Mouse (Mus musculus): Measurements from ENCODE around the gene Pde7b.

Pde7b gene

DNA sequence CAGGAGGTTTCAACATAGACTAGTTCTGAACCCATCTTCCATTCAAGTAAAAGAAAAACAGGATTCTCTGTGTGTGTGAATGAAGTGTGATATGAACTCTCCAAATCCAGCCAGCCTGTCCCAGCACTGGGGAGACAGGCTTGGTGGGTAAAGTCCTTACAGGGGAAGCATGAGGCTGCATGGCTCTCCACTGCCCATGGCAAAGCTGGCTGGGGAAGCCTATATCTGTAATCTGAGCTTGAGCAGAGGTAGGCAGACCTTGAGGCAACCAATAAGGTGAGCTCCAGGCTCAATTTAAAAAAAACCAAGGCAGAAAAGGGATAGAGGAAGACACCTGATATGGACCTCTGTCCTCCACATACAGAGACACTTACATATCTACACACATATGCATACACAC, 173.5 kb downstream of the Pde7b start:
- no peak for TF ChIP-seq GATA4 (IDR thresholded peaks at IDR 0.05; ENCODE audit: insufficient replicate concordance, low read length)

GRCm38 (mm10) chr10:20550771-20551170, 174.1 kb downstream of the Pde7b start:
- no peak for TF ChIP-seq GATA4 (IDR thresholded peaks at IDR 0.05; ENCODE audit: insufficient replicate concordance, low read length)

GRCm38 (mm10) chr10:20550161-20550560, 174.7 kb downstream of the Pde7b start:
- TF ChIP-seq GATA4 (IDR thresholded peaks at IDR 0.05; ENCODE audit: insufficient replicate concordance, low read length), result no peak

DNA sequence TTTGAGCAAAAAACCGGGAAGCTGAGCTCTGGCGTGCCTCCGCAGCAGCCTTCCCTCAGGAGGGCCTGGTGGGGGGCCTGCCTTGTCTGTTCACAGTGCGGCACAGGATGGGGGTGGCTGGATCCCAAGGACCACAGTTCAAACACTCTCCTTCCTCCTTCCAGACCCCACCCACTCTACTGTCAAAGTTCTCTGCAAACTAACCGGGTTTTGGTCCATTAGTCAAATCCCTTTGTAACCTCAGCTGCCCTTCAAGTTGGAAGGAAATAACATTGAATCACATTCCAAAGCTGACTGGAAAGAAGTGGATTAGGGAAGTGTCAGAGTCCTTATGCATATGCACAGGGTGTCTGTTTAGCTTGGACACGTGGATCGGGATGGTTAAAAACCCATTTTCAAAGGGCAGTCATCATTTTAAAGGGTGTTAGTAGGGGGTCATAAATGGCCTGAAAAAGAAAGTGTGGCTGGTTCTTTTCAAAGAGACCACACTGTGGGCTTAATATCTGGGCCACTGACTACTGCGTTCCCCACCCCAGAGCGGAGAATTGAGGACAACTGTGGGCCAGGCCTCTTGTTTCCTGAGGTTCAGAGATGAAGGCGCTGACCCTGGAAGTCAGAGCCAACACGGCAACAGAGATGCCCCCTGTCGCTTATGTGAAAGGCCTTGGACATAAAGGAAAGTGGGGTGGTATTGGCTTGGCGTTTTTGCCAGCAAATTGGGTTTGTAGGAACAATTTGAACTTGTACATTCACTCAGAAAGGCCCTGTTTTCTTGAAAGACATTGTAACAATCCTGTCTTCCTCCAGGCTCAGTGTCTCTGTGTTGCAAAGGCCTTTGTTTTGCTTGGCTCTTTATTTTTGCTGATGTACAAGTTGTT, 175.8 kb downstream of the Pde7b start:
- TF ChIP-seq GATA4 (IDR thresholded peaks at IDR 0.05; ENCODE audit: insufficient replicate concordance, low read length), result no peak

- peak; percentile 18; the same call in 1 of the 2 replicates for TF ChIP-seq GATA4 (IDR thresholded peaks at IDR 0.05; ENCODE audit: insufficient replicate concordance, low read length)
Observed at GRCm38 (mm10) chr10:20547951-20548551, 176.8 kb downstream of the Pde7b start.

DNA sequence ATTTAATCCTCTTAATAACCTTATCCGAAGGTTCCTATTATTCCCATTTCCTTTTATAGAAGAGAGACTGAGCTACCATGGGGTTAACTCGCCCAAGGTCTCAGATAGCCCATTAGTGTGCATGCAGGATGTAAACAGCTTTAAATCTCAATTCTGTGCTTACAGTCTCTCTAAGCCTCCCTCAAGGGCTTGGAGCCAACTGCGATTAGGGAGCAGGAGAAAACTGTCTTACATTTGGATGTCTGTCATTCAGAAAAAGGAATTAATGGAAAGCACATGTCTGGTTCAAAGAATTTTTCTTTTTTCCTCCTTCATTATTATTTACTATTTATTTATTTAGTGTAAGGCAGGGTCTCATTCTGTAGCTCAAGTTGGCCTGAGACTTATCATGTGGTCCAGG, 181.8 kb downstream of the Pde7b start:
- no peak for TF ChIP-seq GATA4 (IDR thresholded peaks at IDR 0.05; ENCODE audit: insufficient replicate concordance, low read length)

GRCm38 (mm10) chr10:20533811-20534210, 191.1 kb downstream of the Pde7b start:
- TF ChIP-seq GATA4 (IDR thresholded peaks at IDR 0.05; ENCODE audit: insufficient replicate concordance, low read length), result peak; percentile 87

DNA sequence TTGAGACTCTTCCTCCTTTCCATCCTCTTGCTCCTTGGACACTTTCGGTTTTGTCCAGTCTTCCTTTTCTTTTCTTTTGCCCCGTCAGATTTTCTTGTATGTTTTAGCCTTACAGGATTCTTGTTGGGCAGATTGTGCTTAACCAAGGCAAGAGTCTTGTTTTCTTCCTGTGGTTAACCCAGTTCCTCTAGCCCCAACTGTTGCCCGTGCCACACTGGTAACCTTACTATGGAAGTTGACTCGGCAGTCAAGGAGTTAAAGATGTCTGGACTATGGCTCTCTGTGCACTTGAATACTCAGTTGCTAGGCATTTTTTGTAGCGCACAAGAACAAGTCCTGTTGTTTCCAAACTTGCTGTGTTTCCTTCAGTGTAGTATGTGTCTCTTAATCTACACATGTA, 193.0 kb downstream of the Pde7b start:
- no peak for TF ChIP-seq GATA4 (IDR thresholded peaks at IDR 0.05; ENCODE audit: insufficient replicate concordance, low read length)

GRCm38 (mm10) chr10:20528544-20529411, 196.1 kb downstream of the Pde7b start:
- TF ChIP-seq GATA4 (IDR thresholded peaks at IDR 0.05; ENCODE audit: insufficient replicate concordance, low read length), result no peak

DNA sequence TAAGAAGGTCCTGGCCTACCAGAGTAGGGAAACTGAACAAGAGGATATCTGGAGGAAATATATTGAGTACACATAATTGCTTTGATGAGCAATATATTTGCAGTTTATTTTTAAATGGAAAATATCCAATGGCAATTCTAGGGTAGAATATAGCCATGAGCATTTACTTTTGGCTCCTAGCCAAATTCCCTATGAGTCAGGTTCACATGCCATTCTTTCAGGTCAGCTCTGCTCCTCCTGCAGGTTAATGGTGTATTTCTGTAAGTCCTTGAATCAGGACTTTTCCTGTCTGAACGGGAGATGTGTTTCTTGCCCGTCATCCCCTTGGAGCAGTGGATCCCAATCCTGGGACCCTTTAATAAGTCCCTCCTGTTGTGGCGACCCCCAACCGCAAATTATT, 197.1 kb downstream of the Pde7b start:
- no peak for TF ChIP-seq GATA4 (IDR thresholded peaks at IDR 0.05; ENCODE audit: insufficient replicate concordance, low read length)

- no peak for TF ChIP-seq GATA4 (IDR thresholded peaks at IDR 0.05; ENCODE audit: insufficient replicate concordance, low read length)
Observed at GRCm38 (mm10) chr10:20518529-20518889, 206.4 kb downstream of the Pde7b start.

DNA sequence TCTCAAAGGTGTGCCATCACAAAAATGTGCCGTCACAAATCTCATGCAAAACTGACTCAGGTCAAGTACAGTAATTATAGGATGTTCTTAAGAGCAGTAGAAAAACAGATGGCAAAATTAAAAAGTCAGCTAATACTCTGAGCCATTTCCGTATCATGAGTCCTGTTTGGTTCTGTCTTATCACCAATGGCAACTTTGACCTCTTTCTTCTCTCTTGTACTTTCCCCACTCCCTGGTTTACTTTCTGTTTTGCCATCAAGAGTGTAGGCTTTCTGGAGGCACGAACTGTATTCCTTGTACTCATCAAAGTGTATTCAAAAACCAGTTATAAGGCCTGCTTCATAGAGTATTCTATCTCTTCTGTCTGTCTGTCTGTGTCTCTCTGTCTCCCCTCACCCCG, 211.0 kb downstream of the Pde7b start:
- TF ChIP-seq GATA4 (IDR thresholded peaks at IDR 0.05; ENCODE audit: insufficient replicate concordance, low read length), result peak; percentile 71; the same call in 1 of the 2 replicates

GRCm38 (mm10) chr10:20513461-20513860, 211.4 kb downstream of the Pde7b start:
- no peak for TF ChIP-seq GATA4 (IDR thresholded peaks at IDR 0.05; ENCODE audit: insufficient replicate concordance, low read length)

DNA sequence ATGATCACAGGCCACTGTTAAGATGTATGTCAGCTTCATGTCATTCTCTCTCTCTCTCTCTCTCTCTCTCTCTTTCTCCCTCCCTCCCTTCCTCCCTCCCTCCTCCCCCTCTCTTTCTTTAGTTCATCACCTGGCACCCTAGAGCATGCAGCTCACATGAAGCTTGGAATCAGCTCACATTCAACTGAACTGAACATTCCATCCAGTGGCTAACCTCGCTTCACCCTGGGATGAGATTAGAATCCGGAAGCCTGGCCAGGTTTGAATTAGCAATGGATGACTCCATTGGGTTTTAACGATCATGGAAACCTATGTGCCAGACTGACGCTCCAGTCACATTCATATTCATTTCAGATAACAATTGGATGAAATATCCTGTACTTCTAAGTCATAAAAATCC, 215.1 kb downstream of the Pde7b start:
- TF ChIP-seq GATA4 (IDR thresholded peaks at IDR 0.05; ENCODE audit: insufficient replicate concordance, low read length), result no peak

DNA sequence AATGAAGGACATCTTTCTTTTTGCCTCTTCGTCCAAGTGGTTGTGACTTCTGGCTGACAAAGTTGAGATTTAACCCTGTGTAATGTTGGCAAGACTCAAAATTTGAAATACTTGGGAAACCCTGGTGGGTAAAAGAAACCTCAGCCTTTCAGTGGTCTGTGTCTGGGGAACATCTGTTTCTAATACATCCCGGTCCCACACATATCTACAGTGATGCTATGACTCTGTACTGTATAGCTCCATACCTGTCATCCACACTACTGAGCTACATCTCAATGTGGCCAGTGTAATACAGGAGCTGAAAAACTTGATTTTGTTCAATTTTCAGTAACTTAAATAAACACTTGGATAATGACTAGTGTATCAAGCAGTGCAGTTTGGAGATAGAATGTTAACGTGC, 216.4 kb downstream of the Pde7b start:
- no peak for TF ChIP-seq GATA4 (IDR thresholded peaks at IDR 0.05; ENCODE audit: insufficient replicate concordance, low read length)
